Mouse (Mus musculus) heart, embryonic 11.5 days (tissue): ENCODE results near the gene Dus2. TPM values are rescaled to one million over a fixed set of nuclear protein-coding genes. Genes with fewer than 3 reads are reported as not detected.
A peak's percentile ranks its signal among the peaks of the same experiment; 100 is the strongest.

Experiments used
- ATAC-seq: fragments of 200-750 bp; cut with Nextera tagmentation; replicated peaks from 2 replicates; pipeline ENCODE4 v1.8.0; 2017; ENCODE audit warnings: moderate library complexity; ENCODE audit not compliant: insufficient number of reproducible peaks, low FRiP score, low TSS enrichment
- H3K27ac ChIP-seq: fragments of 300-500 bp; sonication (generic); 2 replicates; pipeline ENCODE4 v1.5.1; 2014; ENCODE audit warnings: mild to moderate bottlenecking, low read depth, low read length
- H3K27me3 ChIP-seq: fragments of 300-500 bp; sonication (generic); 2 replicates; pipeline ENCODE4 v1.6.1; 2014; ENCODE audit warnings: mild to moderate bottlenecking, low read length, mixed read lengths; ENCODE audit not compliant: control insufficient read depth, insufficient read depth
- H3K36me3 ChIP-seq: fragments of 300-500 bp; sonication (generic); 2 replicates; pipeline ENCODE4 v1.6.1; 2014; ENCODE audit warnings: mild to moderate bottlenecking, low read length, moderate library complexity, mixed read lengths; ENCODE audit not compliant: control insufficient read depth, insufficient read depth
- H3K4me1 ChIP-seq: fragments of 300-500 bp; sonication (generic); 2 replicates; pipeline ENCODE4 v1.6.1; 2014; ENCODE audit warnings: low read length; ENCODE audit not compliant: control insufficient read depth, insufficient read depth
- H3K4me2 ChIP-seq: fragments of 300-500 bp; sonication (generic); 2 replicates; pipeline ENCODE4 v1.6.1; 2014; ENCODE audit warnings: mild to moderate bottlenecking, moderate library complexity
- H3K4me3 ChIP-seq: fragments of 300-500 bp; sonication (generic); 2 replicates; pipeline ENCODE4 v1.5.1; 2014; ENCODE audit warnings: low read depth, low read length
- H3K9ac ChIP-seq: fragments of 300-500 bp; sonication (generic); 2 replicates; pipeline ENCODE4 v1.6.1; 2014; ENCODE audit warnings: mild to moderate bottlenecking, low read depth, low read length, moderate library complexity
- H3K9me3 ChIP-seq: fragments of 300-500 bp; sonication (generic); replicated peaks from 2 replicates; pipeline ENCODE4 v1.6.1; 2016; ENCODE audit warnings: low read length; ENCODE audit not compliant: control insufficient read depth
- WGBS: fragments of 180-500 bp; shearing (Covaris S2); extraction: QIAGEN DNeasy Blood & Tissue Kit; methylation state at CpG from one replicate; pipeline ENCODE4 v1.1.7; 2014; ENCODE audit not compliant: insufficient replicate concordance; 5-methylcytosine and 5-hydroxymethylcytosine counted together
- polyA plus RNA-seq: library from polyadenylated mRNA; unstranded; fragments of >200 nt; fragmentation: Nextera tagmentation; extraction: Ambion mirVana; gene quantifications from 2 replicates; pipeline ENCODE4 v1.2.1, GENCODE M21; 2014

Gene Dus2
- polyA plus RNA-seq, 1 experiment from 2014 or later = 18.8 TPM

DNA sequence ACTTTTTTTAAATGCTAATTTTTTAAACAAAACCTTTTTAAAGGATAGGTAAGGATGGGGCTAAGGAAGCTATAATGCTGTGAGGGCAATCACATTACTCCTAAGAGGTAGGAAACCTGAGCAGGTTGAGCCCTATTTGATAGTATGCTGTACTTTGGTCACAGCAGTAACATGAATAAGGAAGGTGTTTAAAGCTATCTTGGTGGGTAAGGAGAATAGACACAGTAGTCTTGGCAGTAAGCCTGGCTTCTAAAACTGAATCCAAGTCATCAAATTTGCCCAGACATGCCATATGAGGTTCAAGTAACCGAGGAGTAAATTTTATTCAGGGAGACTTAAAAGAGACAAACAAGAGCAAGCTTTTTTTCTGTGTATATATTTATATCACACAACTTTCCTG is 78.4 kb downstream of the Dus2 start:
- no peaks in the 10 kb centered on the region for H3K36me3 ChIP-seq
- no peaks in the 10 kb centered on the region for H3K27me3 ChIP-seq
- ATAC-seq = no peak
- H3K4me3 ChIP-seq = no peak overlapping the region
- no peaks in the 10 kb centered on the region for H3K4me1 ChIP-seq
- H3K9ac ChIP-seq = no peak overlapping the region
- H3K27ac ChIP-seq = no peak overlapping the region
- 82% methylated on average over 1 of the region's 1 CpGs for WGBS
- no peak overlapping the region for H3K4me2 ChIP-seq
- no peaks in the 10 kb centered on the region for H3K9me3 ChIP-seq

DNA sequence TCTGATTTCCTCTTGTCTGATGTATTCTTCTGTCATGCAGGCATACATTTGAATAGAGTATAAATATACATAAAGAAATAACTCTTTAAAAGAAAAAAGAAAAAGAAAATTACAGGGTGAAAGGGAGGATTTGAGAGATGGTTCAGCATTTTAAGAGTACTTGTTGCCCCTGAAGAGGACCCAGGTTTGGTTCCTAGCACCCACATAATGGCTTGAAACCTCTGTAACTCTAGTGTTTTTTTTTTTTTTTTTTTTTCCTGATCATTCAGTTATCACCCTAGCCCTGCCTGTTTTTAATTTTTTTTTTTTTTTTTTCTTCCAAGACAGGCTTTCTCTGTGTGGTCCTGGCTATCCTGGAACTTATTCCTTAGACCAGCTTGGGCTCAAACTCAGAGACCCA is 81.0 kb downstream of the Dus2 start:
- no peak for ATAC-seq

DNA sequence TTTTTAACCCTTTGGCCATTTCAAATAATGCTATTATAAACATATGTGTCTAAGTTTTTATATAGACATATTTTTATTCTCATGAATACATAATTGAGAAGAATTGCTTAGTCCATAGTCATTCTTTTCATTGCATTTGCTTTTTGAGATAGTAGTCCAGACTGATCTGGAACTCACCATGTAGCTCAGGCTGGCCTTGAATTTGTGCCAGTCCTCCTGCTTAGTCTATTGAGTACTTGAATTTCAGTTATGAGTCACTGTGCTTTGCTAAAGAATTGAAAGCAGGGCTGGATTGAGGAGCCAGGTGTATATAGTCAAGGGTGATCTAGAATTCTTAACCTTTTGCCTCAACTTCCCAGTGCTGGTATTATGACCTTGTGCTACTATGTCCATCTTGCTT is 83.1 kb downstream of the Dus2 start:
- H3K36me3 ChIP-seq = 0 out of 2 replicates have a peak, but pooled peaks cover 2% of the 10 kb centered on the region
- H3K4me2 ChIP-seq = no peak overlapping the region
- no peak for ATAC-seq
- no peaks in the 10 kb centered on the region; the same call in 1 of the 2 replicates for H3K9me3 ChIP-seq
- no peak overlapping the region for H3K9ac ChIP-seq
- no peaks in the 10 kb centered on the region for H3K27me3 ChIP-seq
- no peak overlapping the region for H3K27ac ChIP-seq
- H3K4me3 ChIP-seq = no peak overlapping the region
- no peaks in the 10 kb centered on the region for H3K4me1 ChIP-seq

More for the DNA sequence above, 81.0 kb downstream of the Dus2 start:
- H3K9ac ChIP-seq = no peak overlapping the region
- no peak overlapping the region for H3K27ac ChIP-seq
- H3K4me2 ChIP-seq = no peak overlapping the region
- no peak overlapping the region for H3K4me3 ChIP-seq
- no peaks in the 10 kb centered on the region for H3K4me1 ChIP-seq
- no peaks in the 10 kb centered on the region for H3K36me3 ChIP-seq
- H3K9me3 ChIP-seq = no peaks in the 10 kb centered on the region; the same call in 1 of the 2 replicates
- no peaks in the 10 kb centered on the region for H3K27me3 ChIP-seq

DNA sequence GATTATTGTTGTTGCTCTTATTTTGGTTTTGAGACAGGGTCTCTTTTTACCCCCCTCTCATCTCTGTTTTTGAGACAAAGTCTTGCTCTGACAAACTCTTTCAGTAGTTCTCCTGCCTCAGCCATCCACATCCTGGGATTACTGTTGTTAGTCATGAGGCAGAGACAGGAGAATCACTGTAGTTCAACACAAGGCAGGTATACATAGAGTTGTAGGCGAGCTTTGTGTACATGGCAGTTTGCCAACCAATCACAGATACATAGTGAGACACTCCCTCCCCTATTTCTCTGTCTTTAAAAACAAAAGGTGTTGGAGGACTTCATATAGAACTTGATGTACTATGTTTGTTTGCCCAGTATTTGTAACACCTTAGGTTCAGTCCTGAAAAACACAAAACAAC is 83.5 kb downstream of the Dus2 start:
- no peaks in the 10 kb centered on the region for H3K27me3 ChIP-seq
- H3K4me3 ChIP-seq = no peak overlapping the region
- H3K4me2 ChIP-seq = no peak overlapping the region
- 79% methylated on average over 1 of the region's 1 CpGs for WGBS
- ATAC-seq = no peak
- no peak overlapping the region for H3K9ac ChIP-seq
- no peaks in the 10 kb centered on the region for H3K4me1 ChIP-seq
- H3K36me3 ChIP-seq = 0 out of 2 replicates have a peak, but pooled peaks cover 2% of the 10 kb centered on the region
- no peaks in the 10 kb centered on the region; the same call in 1 of the 2 replicates for H3K9me3 ChIP-seq
- no peak overlapping the region for H3K27ac ChIP-seq

DNA sequence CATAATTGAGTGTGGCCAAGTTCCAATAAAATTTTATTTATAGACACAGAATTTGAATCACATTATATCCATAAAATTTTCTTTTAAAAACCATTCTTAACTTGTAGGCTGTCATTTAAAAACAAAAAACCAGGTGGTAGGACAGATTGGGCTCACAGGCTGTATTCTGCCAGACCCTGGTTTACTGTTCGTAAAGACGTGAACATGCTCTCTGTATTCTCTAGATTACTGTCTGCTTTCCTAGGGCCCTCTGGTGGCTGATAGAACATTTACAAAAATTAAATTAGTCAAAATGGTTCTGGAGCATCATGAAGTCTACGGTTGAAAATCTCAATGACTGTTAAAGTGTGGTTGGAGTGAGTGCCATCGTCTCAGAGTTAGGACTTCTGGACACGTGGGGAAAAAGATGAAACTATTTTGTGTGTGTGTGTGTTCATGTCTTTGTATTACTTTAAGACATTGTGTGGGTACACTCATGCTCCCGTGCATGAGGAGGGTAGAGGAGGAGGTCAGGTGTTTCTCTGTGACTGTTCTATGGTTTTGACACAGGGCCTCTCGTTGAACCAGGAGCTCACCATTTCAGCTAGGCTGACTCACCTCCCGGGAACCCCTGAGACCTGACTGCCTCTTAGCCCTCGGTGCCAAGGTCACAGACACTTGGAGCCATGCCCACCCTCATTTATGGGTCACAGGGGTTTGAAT is 84.2 kb downstream of the Dus2 start:
- Histone ChIP-seq H3K4me1 (no peaks in the 10 kb centered on the region), H3K4me3 (no peak overlapping the region), H3K4me2 (no peak overlapping the region), H3K9me3 (no peaks in the 10 kb centered on the region; the same call in 1 of the 2 replicates), H3K27me3 (no peaks in the 10 kb centered on the region), H3K27ac (no peak overlapping the region), H3K36me3 (0 out of 2 replicates have a peak, but pooled peaks cover 2% of the 10 kb centered on the region), H3K9ac (no peak overlapping the region)
- 77% methylated on average over 9 of the region's 9 CpGs for WGBS
- no peak for ATAC-seq

DNA sequence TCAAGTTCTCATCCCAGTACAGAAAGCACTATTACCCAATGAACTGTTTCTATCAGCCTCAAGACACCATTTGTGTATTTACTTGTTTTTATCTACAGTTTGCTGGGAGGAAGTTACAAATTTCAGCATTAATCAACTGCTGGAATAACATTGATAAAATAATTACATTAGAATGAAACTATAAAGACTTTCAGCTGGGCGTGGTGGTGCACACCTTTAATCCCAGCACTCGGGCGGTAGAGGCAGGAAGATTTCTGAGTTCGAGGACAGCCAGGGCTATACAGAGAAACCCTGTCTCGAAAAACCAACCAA is 84.7 kb downstream of the Dus2 start:
- no peak overlapping the region for H3K27ac ChIP-seq
- H3K4me1 ChIP-seq = no peaks in the 10 kb centered on the region
- no peaks in the 10 kb centered on the region for H3K27me3 ChIP-seq
- no peak overlapping the region for H3K4me3 ChIP-seq
- ATAC-seq = no peak
- 93% methylated on average over 5 of the region's 5 CpGs for WGBS
- H3K4me2 ChIP-seq = no peak overlapping the region
- H3K36me3 ChIP-seq = 0 out of 2 replicates have a peak, but pooled peaks cover 2% of the 10 kb centered on the region
- H3K9me3 ChIP-seq = no peaks in the 10 kb centered on the region; the same call in 1 of the 2 replicates
- no peak overlapping the region for H3K9ac ChIP-seq

DNA sequence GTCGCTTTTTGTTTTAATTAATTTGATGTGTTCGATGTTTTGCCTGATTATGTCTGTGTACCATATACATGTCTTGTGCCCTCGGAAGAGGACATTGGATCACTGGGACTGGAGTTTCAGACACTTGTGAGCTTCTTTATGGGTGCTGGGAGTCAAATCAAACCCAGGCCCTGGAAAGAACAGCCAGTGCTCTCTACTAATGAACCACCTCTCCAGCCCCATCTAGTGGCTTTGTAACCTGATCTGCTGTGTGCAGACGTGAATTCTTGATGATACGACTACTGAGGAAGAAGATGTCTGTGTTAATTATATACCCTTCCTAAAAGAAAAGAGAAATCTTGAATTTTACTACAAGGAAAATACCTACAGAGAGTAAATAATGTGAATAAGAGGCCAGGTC is 85.5 kb downstream of the Dus2 start:
- H3K27ac ChIP-seq = no peak overlapping the region
- no peak overlapping the region for H3K4me3 ChIP-seq
- H3K4me1 ChIP-seq = no peaks in the 10 kb centered on the region
- ATAC-seq = no peak
- no peak overlapping the region for H3K9ac ChIP-seq
- H3K9me3 ChIP-seq = no peaks in the 10 kb centered on the region; the same call in 1 of the 2 replicates
- WGBS = 82% methylated on average over 5 of the region's 5 CpGs
- no peak overlapping the region for H3K4me2 ChIP-seq
- H3K27me3 ChIP-seq = no peaks in the 10 kb centered on the region
- 0 out of 2 replicates have a peak, but pooled peaks cover 2% of the 10 kb centered on the region for H3K36me3 ChIP-seq

DNA sequence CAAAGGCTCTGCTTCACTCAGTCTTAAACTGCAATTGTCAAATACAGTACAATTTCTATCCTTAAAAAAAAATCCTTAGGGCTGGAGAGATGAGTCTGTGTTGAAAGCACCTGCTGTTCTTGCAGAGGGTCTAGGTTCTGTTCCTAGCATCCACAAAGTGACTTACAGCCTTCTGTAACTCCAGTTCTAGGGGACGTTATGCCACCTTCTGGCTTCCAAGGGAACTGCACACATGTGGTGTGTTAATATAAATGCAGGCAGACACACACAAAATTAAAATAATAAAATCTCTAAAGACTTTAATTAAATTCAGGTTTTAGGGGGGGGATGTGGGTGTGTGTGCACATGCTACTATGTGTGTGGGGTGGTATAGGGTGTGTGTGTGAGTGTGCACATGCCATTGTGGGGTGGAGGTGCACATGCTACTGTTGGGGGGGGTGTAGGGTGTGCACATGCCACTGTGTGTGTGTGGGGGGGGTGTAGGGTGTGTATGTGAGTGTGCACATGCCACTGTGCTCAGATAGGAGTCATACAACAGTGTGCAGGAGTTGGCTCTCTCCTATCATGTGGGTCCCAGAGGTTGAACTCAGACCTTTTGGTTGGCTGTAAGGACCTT is 86.4 kb downstream of the Dus2 start:
- ATAC-seq = 0 out of 2 replicates have a peak, but pooled peaks have one; percentile 42
- Histone ChIP-seq H3K9me3 (no peaks in the 10 kb centered on the region; the same call in 1 of the 2 replicates), H3K27ac (no peak overlapping the region), H3K27me3 (no peaks in the 10 kb centered on the region), H3K4me3 (no peak overlapping the region), H3K4me2 (no peak overlapping the region), H3K36me3 (peaks cover 4% of the 10 kb centered on the region), H3K9ac (no peak overlapping the region), H3K4me1 (no peaks in the 10 kb centered on the region)
- WGBS = 88% methylated on average over 1 of the region's 1 CpGs

DNA sequence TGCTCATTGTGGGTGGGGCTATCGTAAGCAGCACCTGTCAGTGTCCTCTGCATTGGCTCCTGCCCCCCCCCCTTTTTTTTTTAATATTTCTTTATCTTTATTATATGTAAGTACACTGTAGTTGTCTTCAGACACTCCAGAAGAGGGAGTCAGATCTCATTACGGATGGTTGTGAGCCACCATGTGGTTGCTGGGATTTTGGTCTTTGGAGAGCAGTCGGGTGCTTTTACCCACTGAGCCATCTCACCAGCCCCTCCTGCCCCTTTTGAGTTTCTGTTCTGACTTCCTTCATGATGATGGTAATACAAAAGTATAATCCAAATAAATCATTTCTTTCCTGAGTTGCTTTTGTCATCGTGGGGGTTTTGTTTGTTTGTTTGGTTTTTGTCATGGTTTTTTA is 111.2 kb downstream of the Dus2 start:
- Histone ChIP-seq H3K4me1 (no peaks in the 10 kb centered on the region), H3K27me3 (no peaks in the 10 kb centered on the region), H3K4me3 (no peak overlapping the region), H3K9ac (no peak overlapping the region), H3K27ac (no peak overlapping the region), H3K36me3 (peaks cover 7% of the 10 kb centered on the region), H3K9me3 (no peaks in the 10 kb centered on the region), H3K4me2 (no peak overlapping the region)
- no peak for ATAC-seq
- 86% methylated on average over 4 of the region's 4 CpGs for WGBS
